In genomic region chr8:61425125-61425524, GRCm38 (mm10) we compare ENCODE assay signal across 19 mouse cellular contexts.
"Had no signal": no experiment of that assay in that cellular context is flagged by ENCODE, and none has a peak within 500 bp of the region (broad histone marks: within the 10 kb centered on the region; RNA-seq: fewer than 3 reads in every experiment).

No protein-coding gene starts in this region.

- H3K4me2 ChIP-seq: liver, embryonic 15.5 days; lung, embryonic 15.5 days; midbrain, embryonic 12.5 days; neural tube, embryonic 13.5 days; neural tube, embryonic 15.5 days; stomach, embryonic 15.5 days had no signal

- H3K36me3 ChIP-seq: liver, embryonic 15.5 days; lung, embryonic 15.5 days; midbrain, embryonic 12.5 days; neural tube, embryonic 13.5 days; neural tube, embryonic 15.5 days; stomach, embryonic 15.5 days had no signal

- H3K4me3 ChIP-seq: liver, embryonic 15.5 days; lung, embryonic 15.5 days; megakaryocyte, embryonic 14.5 days; midbrain, embryonic 12.5 days; neural tube, embryonic 13.5 days; neural tube, embryonic 15.5 days; stomach, embryonic 15.5 days had no signal

- H3K27ac ChIP-seq: liver, embryonic 15.5 days; lung, embryonic 15.5 days; macrophage; midbrain, embryonic 12.5 days; neural tube, embryonic 13.5 days; neural tube, embryonic 15.5 days; stomach, embryonic 15.5 days; stomach, postnatal 0 days had no signal

- DNase-seq: liver, postnatal 0 days; lung, adult 2 months; lung, postnatal 14 days; lung, postnatal 36 days; right cerebral cortex, postnatal 14 days; thymus, adult 2 months; thymus, postnatal 25 days; thymus, postnatal 4 days had no signal

- H3K4me1 ChIP-seq: megakaryocyte, embryonic 14.5 days; midbrain, embryonic 12.5 days had no signal

- H3K9me3 ChIP-seq: liver, embryonic 15.5 days; lung, embryonic 15.5 days; midbrain, embryonic 12.5 days; neural tube, embryonic 13.5 days; neural tube, embryonic 15.5 days; stomach, embryonic 15.5 days had no signal

- ATAC-seq: liver, postnatal 0 days; lung, postnatal 0 days; midbrain, embryonic 16.5 days had no signal

- H3K9ac ChIP-seq: liver, embryonic 15.5 days; liver, postnatal 0 days; lung, embryonic 15.5 days; midbrain, embryonic 12.5 days; neural tube, embryonic 13.5 days; neural tube, embryonic 15.5 days; stomach, embryonic 15.5 days had no signal

- H3K27me3 ChIP-seq: liver, embryonic 15.5 days; lung, embryonic 15.5 days; midbrain, embryonic 12.5 days; neural tube, embryonic 13.5 days; neural tube, embryonic 15.5 days; stomach, embryonic 15.5 days had no signal
